In the genomic region with DNA sequence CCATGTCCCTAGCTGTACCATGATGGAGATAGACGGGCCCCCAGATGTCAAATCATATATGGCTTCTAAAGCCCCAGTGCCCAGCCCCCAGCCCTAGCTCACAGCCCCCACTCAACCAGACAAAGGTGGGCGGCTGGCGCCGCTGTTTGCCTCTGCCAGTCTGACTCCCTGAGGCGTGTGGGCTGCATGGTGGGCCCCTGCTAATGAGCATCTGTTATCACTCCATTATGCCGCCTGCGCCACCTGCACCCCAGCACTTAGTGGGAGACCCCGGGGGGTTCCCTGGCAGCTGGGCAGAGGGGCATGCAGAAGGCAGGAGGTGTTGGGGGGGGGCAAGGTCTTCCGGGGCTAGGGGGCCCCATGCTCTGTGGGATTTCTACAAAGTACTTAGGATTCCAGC, we compare ENCODE assay signal across 8 mouse cellular contexts. TPM values are rescaled to one million over a fixed set of nuclear protein-coding genes. Genes with fewer than 3 reads are reported as not detected.
DNase-seq lines count a peak whose midpoint lies in the region; ATAC-seq and TF ChIP-seq lines count a peak whose summit lies in the region.

No protein-coding gene starts in this region.

- TF ChIP-seq POLR2A in cerebellum, adult 2 months (IDR thresholded peaks at IDR 0.05; ENCODE audit: borderline replicate concordance, insufficient read depth, low read length) = no peak

- 0 out of 2 replicates have a peak, but pooled peaks cover 14% of the 10 kb centered on the region for H3K27me3 ChIP-seq in heart, embryonic 15.5 days
- H3K27me3 ChIP-seq in E14TG2a.4 (ENCODE audit: insufficient read depth, low read length) = peaks cover 34% of the 10 kb centered on the region
- H3K27me3 ChIP-seq in hindbrain, embryonic 13.5 days = peaks cover 9% of the 10 kb centered on the region
- peaks cover 21% of the 10 kb centered on the region for H3K27me3 ChIP-seq in midbrain, embryonic 12.5 days
- no peaks in the 10 kb centered on the region for H3K27me3 ChIP-seq in cerebellum, adult 2 months (ENCODE audit: control insufficient read depth, insufficient read depth, low read length)

- H3K27ac ChIP-seq in heart, embryonic 15.5 days = no peak overlapping the region
- 0 out of 2 replicates have a peak overlapping the region, but pooled peaks have one; percentile 40 for H3K27ac ChIP-seq in hindbrain, embryonic 13.5 days
- no peak overlapping the region for H3K27ac ChIP-seq in midbrain, embryonic 12.5 days (replicated peaks)
- no peak overlapping the region for H3K27ac ChIP-seq in cerebellum, adult 2 months (ENCODE audit: insufficient read depth, low read length)

- no peak for TF ChIP-seq CTCF in E14TG2a.4 (conservative IDR thresholded peaks at IDR 0.05; ENCODE audit: low read length)
- no peak for TF ChIP-seq CTCF in cerebellum, adult 2 months (IDR thresholded peaks at IDR 0.05; ENCODE audit: borderline replicate concordance, insufficient read depth, low read depth, low read length)

- peak overlapping the region; percentile 50; the same call in 1 of the 2 replicates for H3K4me2 ChIP-seq in heart, embryonic 15.5 days
- H3K4me2 ChIP-seq in hindbrain, embryonic 13.5 days = peak overlapping the region; percentile 40
- peak overlapping the region; percentile 24; the same call in 1 of the 2 replicates for H3K4me2 ChIP-seq in midbrain, embryonic 12.5 days (replicated peaks)

- no peaks in the 10 kb centered on the region for H3K9me3 ChIP-seq in heart, embryonic 15.5 days (replicated peaks)
- H3K9me3 ChIP-seq in E14TG2a.4 (ENCODE audit: low read length) = no peaks in the 10 kb centered on the region
- no peaks in the 10 kb centered on the region for H3K9me3 ChIP-seq in hindbrain, embryonic 13.5 days
- no peaks in the 10 kb centered on the region for H3K9me3 ChIP-seq in midbrain, embryonic 12.5 days

- H3K36me3 ChIP-seq in heart, embryonic 15.5 days = no peaks in the 10 kb centered on the region
- no peaks in the 10 kb centered on the region for H3K36me3 ChIP-seq in E14TG2a.4 (ENCODE audit: insufficient read depth, low read length)
- no peaks in the 10 kb centered on the region for H3K36me3 ChIP-seq in hindbrain, embryonic 13.5 days
- H3K36me3 ChIP-seq in midbrain, embryonic 12.5 days = no peaks in the 10 kb centered on the region

- DNase-seq in heart, postnatal 4 days = no peak
- DNase-seq in B cell, adult 2 months = no peak
- no peak for DNase-seq in frontal cortex, postnatal 36 days (ENCODE audit: low spot score in 2 of 2)
- no peak for DNase-seq in cerebellum, adult 2 months

- H3K4me1 ChIP-seq in heart, embryonic 15.5 days (replicated peaks) = peaks cover 39% of the 10 kb centered on the region
- peaks cover 85% of the 10 kb centered on the region for H3K4me1 ChIP-seq in E14TG2a.4 (replicated peaks; ENCODE audit: low read depth, low read length)
- H3K4me1 ChIP-seq in hindbrain, embryonic 13.5 days (replicated peaks) = peaks cover 60% of the 10 kb centered on the region
- H3K4me1 ChIP-seq in midbrain, embryonic 12.5 days = peaks cover 44% of the 10 kb centered on the region
- H3K4me1 ChIP-seq in cerebellum, adult 2 months (ENCODE audit: control insufficient read depth, insufficient read depth, low read length) = peaks cover 5% of the 10 kb centered on the region

- ATAC-seq in heart, embryonic 15.5 days (replicated peaks; ENCODE audit: insufficient number of reproducible peaks, insufficient read depth, low FRiP score, low read depth) = no peak
- peak; percentile 38 for ATAC-seq in hindbrain, embryonic 13.5 days (ENCODE audit: low FRiP score)
- peak; percentile 79 for ATAC-seq in midbrain, embryonic 12.5 days (ENCODE audit: low FRiP score, low read depth)

- 51% methylated on average over 9 of the region's 9 CpGs for WGBS in heart, embryonic 15.5 days
- 27% methylated on average over 9 of the region's 9 CpGs for WGBS in hindbrain, embryonic 13.5 days
- 45% methylated on average over 9 of the region's 9 CpGs for WGBS in midbrain, embryonic 12.5 days
- 33% methylated on average over 9 of the region's 9 CpGs for WGBS in cerebellum, adult 2 months

- no peak overlapping the region for H3K9ac ChIP-seq in heart, embryonic 15.5 days
- peak overlapping the region; percentile 29; the same call in 1 of the 2 replicates for H3K9ac ChIP-seq in hindbrain, embryonic 13.5 days
- 0 out of 2 replicates have a peak overlapping the region, but pooled peaks have one; percentile 20 for H3K9ac ChIP-seq in midbrain, embryonic 12.5 days (replicated peaks)

- peak overlapping the region; percentile 25; the same call in 1 of the 2 replicates for H3K4me3 ChIP-seq in heart, embryonic 15.5 days
- peak overlapping the region; percentile 23; the same call in 1 of the 2 replicates for H3K4me3 ChIP-seq in E14TG2a.4 (replicated peaks; ENCODE audit: low read length)
- H3K4me3 ChIP-seq in hindbrain, embryonic 13.5 days = no peak overlapping the region
- H3K4me3 ChIP-seq in midbrain, embryonic 12.5 days = no peak overlapping the region
- H3K4me3 ChIP-seq in cerebellum, adult 2 months (replicated peaks; ENCODE audit: insufficient read depth, low read depth, low read length) = no peak overlapping the region

RNA-seq across cellular contexts. Expression of gene Adgrg1, which starts 3.6 kb away (rescaled TPM):
- 4.6 and 21.3 TPM in 2 replicates for polyA plus RNA-seq in heart, embryonic 15.5 days (2015; fragmentation: Nextera tagmentation; extraction: Ambion mirVana)
- total RNA-seq in heart, postnatal 4 days (2021) = 10 to 100 TPM; 22.7 to 25.6 TPM
- 158 and 162 TPM in 2 replicates for polyA plus RNA-seq in hindbrain, embryonic 13.5 days (2015; fragmentation: Nextera tagmentation; extraction: Ambion mirVana)
- 193 and 210 TPM in 2 replicates for polyA plus RNA-seq in midbrain, embryonic 12.5 days (2016; fragmentation: Nextera tagmentation; extraction: Ambion mirVana)
- 75.8 and 79.1 TPM in 2 replicates for polyA plus RNA-seq in cerebellum, adult 2 months (2012; rRNA removed)

RNA-seq across cellular contexts. Expression of gene Adgrg3, which starts 39.4 kb away (rescaled TPM):
- 2.6 and 5.2 TPM in 2 replicates for polyA plus RNA-seq in heart, embryonic 15.5 days (2015; fragmentation: Nextera tagmentation; extraction: Ambion mirVana)
- total RNA-seq in heart, postnatal 4 days (2021) = 1 to 10 TPM; 3.3 to 3.8 TPM
- 1.3 and 1.6 TPM in 2 replicates for polyA plus RNA-seq in hindbrain, embryonic 13.5 days (2015; fragmentation: Nextera tagmentation; extraction: Ambion mirVana)
- polyA plus RNA-seq in midbrain, embryonic 12.5 days (2016; fragmentation: Nextera tagmentation; extraction: Ambion mirVana) = 1.7 and 2.7 TPM in 2 replicates
- 0.16 and 0.25 TPM in 2 replicates for polyA plus RNA-seq in cerebellum, adult 2 months (2012; rRNA removed)

RNA-seq across cellular contexts. Expression of gene Adgrg5, which starts 54.6 kb away (rescaled TPM):
- polyA plus RNA-seq in heart, embryonic 15.5 days (2015; fragmentation: Nextera tagmentation; extraction: Ambion mirVana) = 0.25 and 1.2 TPM in 2 replicates
- under 1 TPM; 0.12 to 0.50 TPM for total RNA-seq in heart, postnatal 4 days (2021)
- polyA plus RNA-seq in hindbrain, embryonic 13.5 days (2015; fragmentation: Nextera tagmentation; extraction: Ambion mirVana) = not detected in 2 replicates
- polyA plus RNA-seq in midbrain, embryonic 12.5 days (2016; fragmentation: Nextera tagmentation; extraction: Ambion mirVana) = 0.09 and 0.10 TPM in 2 replicates
- polyA plus RNA-seq in cerebellum, adult 2 months (2012; rRNA removed) = 0.06 and 0.08 TPM in 2 replicates

Comparison
In these comparisons a context has a peak if more than half of its experiments do, and no peak if none do; other contexts are left out.
1. H3K4me3 ChIP-seq: peak in heart, embryonic 15.5 days (single experiment) and E14TG2a.4 (single experiment); none in hindbrain, embryonic 13.5 days (single experiment), midbrain, embryonic 12.5 days (single experiment) and cerebellum, adult 2 months (single experiment).
2. Peak in every context shown above with its lines, with median percentiles within 50 percentile points of each other: H3K4me2 ChIP-seq.